Mouse (Mus musculus): ENCODE results near the gene Actrt2.

Gene Actrt2

GRCm38 (mm10) chr4:154667767-154668166 lies at the start of gene Actrt2:
Gene Actrt2, minus strand, starts transcription at chr4:154667867.
- no peak for DNase-seq (ENCODE audit: low read depth, low spot score)

GRCm38 (mm10) chr4:154709391-154710107 lies 41.9 kb upstream of the Actrt2 start:
- no peak for DNase-seq (ENCODE audit: low read depth, low spot score)

- no peak for DNase-seq (ENCODE audit: low read depth, low spot score)
These were observed 41.1 kb upstream of the Actrt2 start for GRCm38 (mm10) chr4:154708811-154709210.

GRCm38 (mm10) chr4:154708223-154708622 lies 40.6 kb upstream of the Actrt2 start:
- no peak for DNase-seq (ENCODE audit: low read depth, low spot score)

- no peak for DNase-seq (ENCODE audit: low read depth, low spot score)
These were observed 39.9 kb upstream of the Actrt2 start for GRCm38 (mm10) chr4:154707521-154707920.

- no peak for DNase-seq (ENCODE audit: low read depth, low spot score)
These were observed 38.8 kb upstream of the Actrt2 start for GRCm38 (mm10) chr4:154706442-154706841.

GRCm38 (mm10) chr4:154705681-154706080 lies 38.0 kb upstream of the Actrt2 start:
- DNase-seq (ENCODE audit: low read depth, low spot score), result no peak

- no peak for DNase-seq (ENCODE audit: low read depth, low spot score)
These were observed 37.4 kb upstream of the Actrt2 start for GRCm38 (mm10) chr4:154705056-154705455.

GRCm38 (mm10) chr4:154704591-154704990 lies 36.9 kb upstream of the Actrt2 start:
- DNase-seq (ENCODE audit: low read depth, low spot score), result no peak

- no peak for DNase-seq (ENCODE audit: low read depth, low spot score)
These were observed 35.9 kb upstream of the Actrt2 start for GRCm38 (mm10) chr4:154703426-154704070.

GRCm38 (mm10) chr4:154702931-154703330 lies 35.3 kb upstream of the Actrt2 start:
- no peak for DNase-seq (ENCODE audit: low read depth, low spot score)

GRCm38 (mm10) chr4:154702186-154702585 lies 34.5 kb upstream of the Actrt2 start:
- no peak for DNase-seq (ENCODE audit: low read depth, low spot score)

GRCm38 (mm10) chr4:154700921-154701412 lies 33.3 kb upstream of the Actrt2 start:
- DNase-seq (ENCODE audit: low read depth, low spot score), result no peak

GRCm38 (mm10) chr4:154700436-154700835 lies 32.8 kb upstream of the Actrt2 start:
- no peak for DNase-seq (ENCODE audit: low read depth, low spot score)

GRCm38 (mm10) chr4:154699236-154699635 lies 31.6 kb upstream of the Actrt2 start:
- no peak for DNase-seq (ENCODE audit: low read depth, low spot score)

GRCm38 (mm10) chr4:154698631-154699030 lies 31.0 kb upstream of the Actrt2 start:
- DNase-seq (ENCODE audit: low read depth, low spot score), result no peak

GRCm38 (mm10) chr4:154698021-154698590 lies 30.4 kb upstream of the Actrt2 start:
- no peak for DNase-seq (ENCODE audit: low read depth, low spot score)

GRCm38 (mm10) chr4:154697476-154697875 lies 29.8 kb upstream of the Actrt2 start:
- DNase-seq (ENCODE audit: low read depth, low spot score), result no peak

- DNase-seq (ENCODE audit: low read depth, low spot score), result no peak
These were observed 28.9 kb upstream of the Actrt2 start for GRCm38 (mm10) chr4:154696552-154696951.

GRCm38 (mm10) chr4:154696146-154696545 lies 28.5 kb upstream of the Actrt2 start:
- DNase-seq (ENCODE audit: low read depth, low spot score), result no peak

GRCm38 (mm10) chr4:154694361-154694760 lies 26.7 kb upstream of the Actrt2 start:
- DNase-seq (ENCODE audit: low read depth, low spot score), result no peak

GRCm38 (mm10) chr4:154693348-154694015 lies 25.8 kb upstream of the Actrt2 start:
- DNase-seq (ENCODE audit: low read depth, low spot score), result no peak

Data from ZHBTc4 (cell line).